Mouse (Mus musculus) embryo, embryonic 9.5 days (tissue): Measurements from ENCODE around the gene Rbpjl.

ENCODE experiments used
- DNase-seq: peaks from one replicate; pipeline ENCODE4 v3.0.0-alpha.2; 2017; ENCODE audit errors: extremely low spot score

Rbpjl gene

DNA sequence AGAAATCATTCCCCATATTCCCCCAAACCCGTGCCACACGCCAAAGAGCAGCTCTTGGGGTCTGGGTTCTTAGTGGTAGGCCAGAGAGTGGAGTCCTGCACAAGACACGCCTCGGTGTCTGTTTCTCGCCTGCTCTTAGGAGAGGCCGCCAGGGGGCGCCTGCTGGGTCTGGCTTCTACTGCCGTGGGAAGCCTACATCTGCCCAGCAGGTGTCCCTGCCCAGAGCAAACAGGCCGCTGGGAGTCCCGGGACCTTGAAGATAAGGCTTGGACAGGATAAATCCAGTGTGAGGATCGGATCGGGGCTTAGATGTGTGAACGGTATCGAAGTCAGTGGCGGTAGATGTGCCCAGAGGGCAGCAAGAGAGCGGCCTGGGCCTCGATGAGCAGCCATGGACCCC lies at the start of gene Rbpjl:
Rbpjl (plus strand) TSS at position 236 of the 400 bp plus-strand sequence.
- DNase-seq, result peak; percentile 72

GRCm38 (mm10) chr2:164353356-164353755 lies 49.6 kb upstream of the Rbpjl start:
- DNase-seq, result no peak

DNA sequence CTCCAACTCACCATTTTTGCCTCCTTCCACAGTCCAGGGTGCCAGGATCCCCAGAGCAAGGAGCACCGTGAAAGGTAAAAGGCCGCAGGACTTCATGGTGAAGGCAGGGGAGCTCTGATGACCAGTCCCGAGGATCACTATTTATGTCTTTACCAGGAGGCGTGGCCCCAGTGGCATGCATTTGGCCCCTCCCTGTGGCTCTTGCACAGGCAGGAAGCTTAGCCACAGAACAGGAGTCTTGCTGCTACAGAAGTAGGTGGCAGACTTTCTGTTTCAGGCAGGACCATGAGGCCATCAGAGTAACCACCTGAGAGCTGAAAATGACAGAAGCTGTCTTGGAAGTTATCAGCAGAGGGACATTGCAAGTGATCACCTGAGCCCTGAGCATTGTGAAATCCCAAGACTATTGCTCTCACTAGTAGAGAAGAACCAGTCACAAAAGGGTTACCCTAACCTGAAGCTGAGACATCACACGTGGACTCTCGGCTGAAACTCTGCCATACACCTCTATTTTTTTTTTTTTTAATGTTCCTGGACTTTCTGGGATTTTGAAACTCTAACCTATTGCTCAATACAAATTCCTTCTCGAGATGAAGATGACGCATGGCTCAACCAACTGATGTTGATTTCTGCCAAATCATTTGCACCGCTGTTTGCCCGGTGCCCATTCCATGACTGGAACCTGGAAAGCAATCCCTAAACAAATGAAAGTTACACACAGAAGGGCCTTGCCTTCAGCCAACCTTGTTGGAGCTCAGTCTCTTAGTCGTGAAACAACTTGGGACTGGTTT lies 46.6 kb upstream of the Rbpjl start:
- no peak for DNase-seq

- no peak for DNase-seq
Observed at GRCm38 (mm10) chr2:164358373-164358772, 44.6 kb upstream of the Rbpjl start.

GRCm38 (mm10) chr2:164359031-164359430 lies 43.9 kb upstream of the Rbpjl start:
- DNase-seq, result no peak

- DNase-seq, result no peak
Observed at GRCm38 (mm10) chr2:164359668-164360067, 43.3 kb upstream of the Rbpjl start.

- no peak for DNase-seq
Observed at GRCm38 (mm10) chr2:164360974-164361657, 41.8 kb upstream of the Rbpjl start.

DNA sequence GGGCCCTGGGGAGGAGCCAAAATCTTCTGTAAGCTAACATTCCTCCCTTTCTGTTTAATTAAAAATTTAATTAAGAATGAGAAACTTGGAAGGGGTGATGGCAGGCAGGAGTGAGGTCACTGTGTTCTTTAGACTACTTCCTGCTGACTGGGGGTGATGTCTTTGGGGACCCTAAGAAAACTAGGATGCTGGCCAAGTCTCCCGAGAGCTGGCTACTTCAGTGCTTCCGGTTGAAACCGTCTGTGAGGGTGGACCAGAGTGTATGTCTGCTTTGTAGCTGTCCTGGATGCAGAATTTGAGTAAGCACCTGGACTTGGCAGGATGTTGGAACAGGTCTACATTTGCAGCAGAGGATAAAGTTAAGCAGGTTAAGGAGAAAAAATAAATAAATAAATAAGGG lies 36.0 kb upstream of the Rbpjl start:
- no peak for DNase-seq

DNA sequence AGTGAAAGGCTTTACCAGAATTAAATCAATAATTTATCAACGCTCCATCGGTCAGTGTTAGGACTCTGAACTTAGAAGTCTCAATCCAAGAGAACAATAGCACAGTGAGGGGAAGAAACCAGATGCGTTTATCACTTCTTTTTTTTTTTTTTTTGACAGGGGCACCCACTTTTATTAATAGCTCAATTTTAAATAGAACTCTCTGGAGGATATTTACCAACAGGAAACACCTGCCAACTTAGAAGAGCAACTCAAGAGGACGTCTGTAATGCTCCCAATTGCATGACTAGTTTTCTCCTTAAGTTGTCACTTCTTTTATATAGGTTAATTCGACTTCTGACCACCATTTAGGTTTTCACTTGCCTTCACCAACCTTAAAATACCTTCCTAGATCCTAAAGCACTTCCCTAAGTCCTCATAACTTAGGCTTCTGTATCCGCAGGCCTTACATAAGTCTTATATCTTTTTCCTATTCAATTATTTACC lies 34.3 kb upstream of the Rbpjl start:
- no peak for DNase-seq

DNA sequence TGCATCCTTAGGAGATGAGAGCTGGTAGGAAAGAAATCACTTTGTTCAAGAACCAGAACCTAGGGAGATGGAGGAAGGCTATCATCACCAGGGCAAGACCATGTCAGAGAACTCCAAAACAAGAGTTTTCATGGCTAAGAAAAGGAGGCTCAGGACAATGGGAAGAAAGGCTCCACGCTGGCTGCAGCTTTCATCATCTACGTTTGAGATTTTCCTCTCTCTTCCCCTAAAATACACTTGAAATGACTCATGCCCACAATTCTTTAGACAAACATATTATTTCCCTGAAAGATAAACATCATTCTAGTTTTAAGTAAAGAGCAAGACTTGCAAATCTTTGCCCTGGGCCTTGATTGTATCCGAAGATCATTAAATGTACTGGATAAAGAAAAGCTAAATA lies 31.6 kb upstream of the Rbpjl start:
- no peak for DNase-seq

- no peak for DNase-seq
Observed at GRCm38 (mm10) chr2:164372408-164373053, 30.4 kb upstream of the Rbpjl start.

DNA sequence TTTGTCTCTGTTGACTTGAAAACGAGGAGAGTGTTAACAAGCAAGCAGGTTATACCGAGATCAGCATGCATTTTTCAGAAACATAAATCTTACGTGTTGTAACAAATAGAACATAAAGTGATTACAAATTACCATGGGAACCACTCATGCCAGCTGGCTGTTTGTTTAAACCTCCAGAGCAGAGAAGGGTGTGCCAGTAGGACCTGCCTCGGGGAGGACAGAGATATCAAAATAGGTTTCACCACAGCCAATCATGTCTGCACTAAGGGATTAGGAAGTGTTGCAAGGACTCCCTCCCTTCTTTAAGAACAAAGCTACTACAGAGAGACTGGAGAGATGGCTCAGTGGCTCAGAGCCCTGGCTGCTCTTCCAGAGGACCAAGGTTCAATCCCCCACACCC lies 29.8 kb upstream of the Rbpjl start:
- DNase-seq, result no peak

DNA sequence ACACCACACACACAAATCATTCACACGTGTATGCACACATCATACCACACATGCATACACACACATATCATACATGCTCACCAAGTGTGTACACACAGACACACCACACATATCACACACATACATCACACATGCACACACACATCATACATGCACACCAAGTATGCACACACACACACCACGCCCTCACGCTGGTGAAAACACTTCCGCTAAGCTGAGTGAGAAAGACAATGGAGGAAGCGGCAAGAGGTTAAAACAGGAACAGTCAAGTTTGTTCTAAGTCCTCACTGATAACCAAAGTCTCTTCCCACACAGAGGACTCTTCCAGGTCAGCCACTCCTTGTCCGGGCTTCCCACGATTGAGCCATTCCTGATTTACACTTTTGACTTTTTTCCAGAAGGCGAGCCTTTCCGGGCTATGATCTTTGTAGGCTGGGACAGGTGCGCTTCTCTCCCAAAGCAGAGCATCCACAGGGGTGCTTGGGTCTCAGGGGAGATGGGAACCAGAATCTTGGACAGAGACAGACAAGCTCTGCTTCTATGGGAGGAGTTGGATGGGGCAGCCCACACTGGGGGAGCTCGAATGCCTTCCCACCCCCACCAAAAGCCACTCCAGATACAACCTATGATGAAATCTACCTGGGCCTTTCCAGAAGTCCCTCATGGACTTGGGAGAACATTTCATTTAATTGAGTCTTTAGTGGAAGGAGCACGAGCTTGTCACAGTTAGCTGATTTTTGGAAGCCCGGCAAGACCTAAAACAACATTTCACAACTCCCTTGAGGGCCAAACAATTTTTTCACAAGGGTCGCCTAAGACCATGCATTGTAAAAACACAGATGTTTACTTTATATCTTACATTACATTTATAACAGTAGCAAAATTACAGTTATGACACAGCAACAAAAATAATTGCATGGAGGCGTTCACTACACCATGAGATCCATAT lies 25.2 kb upstream of the Rbpjl start:
- DNase-seq, result no peak

GRCm38 (mm10) chr2:164381726-164382125 lies 21.2 kb upstream of the Rbpjl start:
- DNase-seq, result no peak

DNA sequence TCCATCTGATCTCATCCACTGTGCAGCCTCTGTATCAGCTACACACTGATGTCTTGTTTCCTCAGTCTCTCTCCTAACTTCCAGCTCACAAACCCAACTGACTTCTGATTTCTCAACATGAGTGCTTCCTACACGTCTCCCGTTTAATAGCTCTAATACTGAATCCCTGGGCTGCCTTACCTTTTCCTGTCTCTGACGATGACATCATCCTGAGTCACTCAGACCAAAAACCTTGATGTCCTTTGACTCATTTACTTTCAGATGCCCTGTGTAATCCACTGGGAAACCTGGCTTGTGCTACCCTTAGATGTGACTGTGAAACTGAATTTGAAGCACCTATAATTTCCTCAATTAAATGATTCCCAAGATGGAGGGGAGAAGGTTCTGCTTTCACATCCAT lies 20.0 kb upstream of the Rbpjl start:
- no peak for DNase-seq

DNA sequence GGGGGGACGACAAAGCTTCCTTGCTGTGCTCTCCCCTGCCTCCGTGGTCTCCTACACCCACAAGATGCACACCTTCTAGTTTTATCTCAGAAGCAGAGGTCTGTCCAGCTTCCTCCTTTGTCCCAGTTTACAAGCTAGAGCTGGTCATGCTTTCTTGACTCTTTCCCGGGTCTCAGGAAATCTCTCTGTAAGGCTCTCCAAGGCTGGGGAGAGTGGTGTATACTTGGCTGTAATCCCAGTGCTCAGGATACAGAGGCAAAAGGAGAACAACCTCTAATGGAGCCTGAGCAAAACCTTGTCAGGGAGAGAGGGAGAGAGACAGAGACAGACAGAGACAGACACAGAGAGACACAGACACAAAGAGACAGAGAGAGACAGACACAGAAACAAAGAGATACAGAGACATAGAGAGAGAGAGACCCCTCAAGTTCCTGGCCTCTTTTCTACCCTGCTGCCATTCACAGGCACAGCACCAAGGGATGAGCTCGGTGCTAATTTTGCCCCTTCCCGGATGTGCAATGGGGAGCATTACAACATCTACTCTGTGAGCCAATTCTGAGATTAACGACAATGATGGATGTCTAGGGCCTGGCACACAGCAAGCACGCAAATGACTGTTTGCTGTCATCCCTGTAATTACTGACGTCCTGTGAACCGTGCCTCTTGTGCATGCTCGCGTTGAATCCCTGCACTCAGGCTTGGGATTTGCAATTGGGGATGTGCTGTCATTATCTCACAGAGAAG lies 19.1 kb upstream of the Rbpjl start:
- no peak for DNase-seq

DNA sequence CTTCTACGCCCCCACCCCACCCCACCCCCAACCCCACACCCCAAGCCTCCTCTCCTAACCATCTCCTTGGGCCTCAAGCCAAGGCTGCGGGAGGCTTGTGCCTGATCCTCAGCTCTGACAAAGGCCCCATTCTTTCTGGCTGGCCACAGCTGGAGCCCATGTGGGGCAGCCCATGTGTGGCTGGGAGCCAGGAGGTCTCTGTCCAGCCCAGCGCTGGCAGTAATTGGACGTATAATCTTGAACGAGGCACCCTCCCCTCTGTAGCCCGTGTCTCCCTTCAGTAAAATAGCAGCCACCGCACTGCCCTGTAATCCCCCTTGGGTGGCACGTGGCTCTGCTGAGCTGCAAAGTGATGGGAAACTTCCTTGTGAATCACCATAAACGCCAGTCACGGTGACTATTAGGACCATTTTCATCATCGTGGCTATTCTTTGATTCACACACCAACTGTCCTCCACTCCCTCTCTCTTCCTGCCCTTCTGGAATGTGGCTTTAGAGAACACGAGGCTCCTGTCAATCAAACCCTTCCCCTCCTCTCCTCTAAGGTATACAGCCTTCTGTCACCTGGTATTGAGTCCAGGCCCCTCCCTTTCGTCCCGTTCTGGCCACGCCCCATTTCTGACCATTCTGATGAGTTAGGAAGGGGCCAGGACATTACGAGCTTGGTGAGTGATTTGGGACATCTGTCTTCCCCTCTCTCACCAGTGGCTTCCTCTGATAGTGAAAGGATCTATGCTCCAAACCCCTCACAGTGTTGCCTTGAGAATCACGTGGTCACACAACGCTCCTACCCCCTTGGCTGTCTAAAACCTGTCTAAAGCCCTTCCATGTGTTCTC lies 16.8 kb upstream of the Rbpjl start:
- peak; percentile 48 for DNase-seq

DNA sequence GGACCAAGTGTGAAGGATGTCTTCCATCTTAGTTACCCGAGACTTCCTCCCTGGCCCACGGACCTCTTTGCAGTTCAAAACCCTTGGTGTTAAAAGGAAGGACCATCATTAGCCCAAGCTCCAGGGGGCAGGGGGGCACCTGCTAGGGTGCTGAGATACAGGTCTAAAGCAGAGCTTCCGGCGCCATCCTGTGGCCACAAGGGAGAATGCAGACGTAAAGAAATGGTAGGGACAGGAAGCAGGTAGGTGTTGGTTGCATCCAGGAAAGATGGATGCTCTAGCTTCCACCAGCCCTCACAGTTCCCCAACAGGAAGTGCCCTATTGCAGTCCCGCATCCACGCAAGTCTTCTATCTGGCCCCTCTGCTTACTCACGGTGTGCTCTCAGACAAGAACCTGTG lies 16.0 kb upstream of the Rbpjl start:
- no peak for DNase-seq

- DNase-seq, result no peak
Observed at GRCm38 (mm10) chr2:164389020-164389419, 13.9 kb upstream of the Rbpjl start, which contains the start of gene Slpi. Gene Slpi, minus strand, starts transcription at chr2:164389095.

GRCm38 (mm10) chr2:164389499-164389898 lies 13.4 kb upstream of the Rbpjl start:
- peak; percentile 88 for DNase-seq
